Mouse (Mus musculus) cerebellum, adult 2 months (tissue): ENCODE measurements at regions not wholly inside any gene's neighbourhood (a gene's known extent, or its start where the extent isn't known, plus 50 kb on each side); places are given as distances from the start of the nearest gene placed in this dataset.
A peak's percentile ranks its signal among the peaks of the same experiment; 100 is the strongest.

Source experiments
- DNase-seq, 2 experiments: peaks; one replicate each; pipeline ENCODE4 v3.0.0; 2021
- H3K27ac ChIP-seq: fragments of 200-500 bp; 2 replicates; pipeline ENCODE4 v1.5.1; 2012; ENCODE audit warnings: low read length, control low read depth, inconsistent platforms; ENCODE audit not compliant: insufficient read depth
- H3K27me3 ChIP-seq: fragments of 200-500 bp; 2 replicates; pipeline ENCODE4 v1.6.1; 2012; ENCODE audit warnings: inconsistent platforms, mild to moderate bottlenecking, low read length, moderate library complexity; ENCODE audit not compliant: control insufficient read depth, insufficient read depth
- H3K4me1 ChIP-seq: fragments of 200-500 bp; 2 replicates; pipeline ENCODE4 v1.6.1; 2011; ENCODE audit warnings: low read length; ENCODE audit not compliant: control insufficient read depth, insufficient read depth
- H3K4me3 ChIP-seq: fragments of 200-500 bp; replicated peaks from 2 replicates; pipeline ENCODE3; 2011; ENCODE audit warnings: mild to moderate bottlenecking, low read depth, low read length, control low read depth; ENCODE audit not compliant: insufficient read depth
- CTCF ChIP-seq: fragments of 200-500 bp; IDR thresholded peaks from 2 replicates; pipeline ENCODE4 v1.5.1; 2011; ENCODE audit warnings: low read depth, mild to moderate bottlenecking, control low read depth, low read length, moderate library complexity, borderline replicate concordance; ENCODE audit not compliant: insufficient read depth
- POLR2A ChIP-seq: fragments of 200-500 bp; IDR thresholded peaks from 2 replicates; pipeline ENCODE4 v1.6.1; 2011; ENCODE audit warnings: low read length, control low read depth, borderline replicate concordance; ENCODE audit not compliant: insufficient read depth
- WGBS: fragments of 180-500 bp; shearing (Covaris S2); methylation state at CpG from one replicate; pipeline ENCODE4 v1.1.7; 2018; 5-methylcytosine and 5-hydroxymethylcytosine counted together

- no peak for TF ChIP-seq POLR2A
- TF ChIP-seq CTCF = no peak
- no peak overlapping the region for H3K27ac ChIP-seq
- WGBS = 97% methylated on average over 5 of the region's 5 CpGs
- DNase-seq = no peak
- H3K4me1 ChIP-seq = peaks cover 12% of the 10 kb centered on the region
- no peak overlapping the region for H3K4me3 ChIP-seq
- no peaks in the 10 kb centered on the region; the same call in 1 of the 2 replicates for H3K27me3 ChIP-seq
Observed at GRCm38 (mm10) chr1:119251741-119252140, 170.3 kb downstream of the Inhbb start.

GRCm38 (mm10) chr1:119248776-119249495, 173.1 kb downstream of the Inhbb start:
- H3K4me1 ChIP-seq = no peaks in the 10 kb centered on the region
- H3K27ac ChIP-seq = no peak overlapping the region
- no peak overlapping the region for H3K4me3 ChIP-seq
- WGBS = 53% methylated on average over 5 of the region's 5 CpGs
- TF ChIP-seq POLR2A (no peak), CTCF (peak; percentile 25; the same call in 1 of the 2 replicates)
- no peaks in the 10 kb centered on the region for H3K27me3 ChIP-seq
- peak in 1 of 2 experiments; percentile 34 for DNase-seq

- Histone ChIP-seq H3K4me1 (no peaks in the 10 kb centered on the region), H3K4me3 (no peak overlapping the region), H3K27ac (no peak overlapping the region), H3K27me3 (no peaks in the 10 kb centered on the region)
- 80% methylated on average over 3 of the region's 3 CpGs for WGBS
- TF ChIP-seq POLR2A (no peak), CTCF (no peak)
- no peak for DNase-seq
Observed at GRCm38 (mm10) chr1:119247117-119247516, 174.9 kb downstream of the Inhbb start.

GRCm38 (mm10) chr1:119238463-119238862, 183.6 kb downstream of the Inhbb start:
- WGBS = 31% methylated on average over 10 of the region's 10 CpGs

GRCm38 (mm10) chr1:119236787-119237186, 183.4 kb upstream of the Gli2 start:
- TF ChIP-seq POLR2A (no peak), CTCF (no peak)
- 79% methylated on average over 3 of the region's 3 CpGs for WGBS
- H3K4me1 ChIP-seq = no peaks in the 10 kb centered on the region; the same call in 1 of the 2 replicates
- no peak overlapping the region for H3K27ac ChIP-seq
- DNase-seq = no peak
- H3K4me3 ChIP-seq = no peak overlapping the region
- H3K27me3 ChIP-seq = no peaks in the 10 kb centered on the region

More at GRCm38 (mm10) chr1:119238463-119238862, 183.6 kb downstream of the Inhbb start:
- H3K27me3 ChIP-seq = no peaks in the 10 kb centered on the region
- no peak overlapping the region for H3K4me3 ChIP-seq
- H3K4me1 ChIP-seq = no peaks in the 10 kb centered on the region; the same call in 1 of the 2 replicates
- H3K27ac ChIP-seq = no peak overlapping the region
- no peak for TF ChIP-seq POLR2A
- TF ChIP-seq CTCF = no peak
- DNase-seq = peak; percentile 43 to 54

GRCm38 (mm10) chr1:119234449-119234848, 181.0 kb upstream of the Gli2 start:
- H3K4me3 ChIP-seq = no peak overlapping the region
- H3K4me1 ChIP-seq = no peaks in the 10 kb centered on the region; the same call in 1 of the 2 replicates
- no peaks in the 10 kb centered on the region for H3K27me3 ChIP-seq
- TF ChIP-seq CTCF (no peak), POLR2A (no peak)
- 43% methylated on average over 9 of the region's 9 CpGs for WGBS
- no peak for DNase-seq
- H3K27ac ChIP-seq = no peak overlapping the region

- TF ChIP-seq POLR2A (no peak), CTCF (no peak)
- no peak for DNase-seq
- Histone ChIP-seq H3K4me3 (no peak overlapping the region), H3K4me1 (peaks cover 9% of the 10 kb centered on the region), H3K27me3 (no peaks in the 10 kb centered on the region), H3K27ac (no peak overlapping the region)
- 79% methylated on average over 2 of the region's 2 CpGs for WGBS
Observed at GRCm38 (mm10) chr1:119226996-119227395, 173.6 kb upstream of the Gli2 start.

GRCm38 (mm10) chr1:119223876-119224275, 170.5 kb upstream of the Gli2 start:
- no peaks in the 10 kb centered on the region for H3K27me3 ChIP-seq
- no peak for TF ChIP-seq POLR2A
- TF ChIP-seq CTCF = no peak
- peak; percentile 36 to 48 for DNase-seq
- H3K27ac ChIP-seq = no peak overlapping the region
- H3K4me3 ChIP-seq = no peak overlapping the region
- H3K4me1 ChIP-seq = peaks cover 12% of the 10 kb centered on the region
- 44% methylated on average over 8 of the region's 8 CpGs for WGBS
